Mouse (Mus musculus) bone marrow, adult 2 months (tissue): ENCODE results near the gene Cib3.

ENCODE experiments used
- CTCF ChIP-seq: fragments of 200-500 bp; IDR thresholded peaks from 2 replicates; pipeline ENCODE4 v1.5.1; 2011; ENCODE audit warnings: low read length, control low read depth; ENCODE audit not compliant: control insufficient read depth, insufficient read depth
- POLR2A ChIP-seq: fragments of 200-500 bp; IDR thresholded peaks from 2 replicates; pipeline ENCODE4 v1.6.1; 2011; ENCODE audit warnings: low read depth, mild to moderate bottlenecking, control low read depth, low read length, borderline replicate concordance; ENCODE audit not compliant: control insufficient read depth

- no peak for TF ChIP-seq CTCF
- no peak for TF ChIP-seq POLR2A
Measured at GRCm38 (mm10) chr8:72162821-72163220, 49.8 kb downstream of the Cib3 start.
